Mouse (Mus musculus) heart, adult 2 months (tissue): Measurements from ENCODE around the gene Chit1. TPM values are rescaled to one million over a fixed set of nuclear protein-coding genes. Genes with fewer than 3 reads are reported as not detected.

Experiments
- DNase-seq, 2 experiments: peaks; one replicate each; pipeline ENCODE4 v3.0.0; 2021
- H3K27ac ChIP-seq: fragments of 200-600 bp; 2 replicates; pipeline ENCODE4 v1.8.1; 2022
- H3K27me3 ChIP-seq: fragments of 200-500 bp; 2 replicates; pipeline ENCODE4 v1.6.1; 2012; ENCODE audit warnings: mild to moderate bottlenecking, low read length, inconsistent platforms, mixed read lengths; ENCODE audit not compliant: control insufficient read depth, insufficient read depth
- H3K36me3 ChIP-seq: fragments of 200-500 bp; 2 replicates; pipeline ENCODE4 v1.6.1; 2012; ENCODE audit warnings: low read length, inconsistent platforms; ENCODE audit not compliant: control insufficient read depth, insufficient read depth
- H3K4me1 ChIP-seq: fragments of 200-500 bp; 2 replicates; pipeline ENCODE4 v1.6.1; 2011; ENCODE audit warnings: low read length; ENCODE audit not compliant: control insufficient read depth, insufficient read depth
- H3K4me3 ChIP-seq: fragments of 200-600 bp; 2 replicates; pipeline ENCODE4 v1.8.1; 2022
- H3K79me2 ChIP-seq: fragments of 200-500 bp; replicated peaks from 2 replicates; pipeline ENCODE4 v1.6.1; 2012; ENCODE audit warnings: mild to moderate bottlenecking, inconsistent platforms, low read length, moderate library complexity, mixed read lengths; ENCODE audit not compliant: control insufficient read depth, insufficient read depth
- H3K9ac ChIP-seq: fragments of 200-500 bp; 2 replicates; pipeline ENCODE4 v1.6.1; 2012; ENCODE audit warnings: low read depth, mild to moderate bottlenecking, control low read depth, inconsistent platforms, low read length, mixed read lengths
- CTCF ChIP-seq: fragments of 200-600 bp; IDR thresholded peaks from 2 replicates; pipeline ENCODE4 v1.8.1; 2022; ENCODE audit warnings: antibody characterized with exemption, mild to moderate bottlenecking, moderate library complexity
- EP300 ChIP-seq: fragments of 200-500 bp; IDR thresholded peaks from 2 replicates; pipeline ENCODE4 v1.6.1; 2011; ENCODE audit warnings: low read depth, low read length, control low read depth; ENCODE audit not compliant: insufficient read depth
- POLR2A ChIP-seq: fragments of 200-500 bp; IDR thresholded peaks from 2 replicates; pipeline ENCODE4 v1.6.1; 2011; ENCODE audit warnings: mild to moderate bottlenecking, low read depth, low read length, control low read depth; ENCODE audit not compliant: insufficient read depth
- whole genome bisulfite sequencing: fragments of 180-500 bp; shearing (Covaris S2); methylation state at CpG from one replicate; pipeline ENCODE4 v1.1.7; 2018; 5-methylcytosine and 5-hydroxymethylcytosine counted together
- intact Hi-C: fragments of 180-260 bp; cut with DNase I; formaldehyde crosslinking; loops from one replicate; pipeline ENCODE4 v1.15.1; 2025
- polyA plus RNA-seq: library from polyadenylated mRNA; depleted of rRNA; stranded (reverse); fragments of >200 nt; gene quantifications from 2 replicates; pipeline ENCODE4 v1.2.3, GENCODE M21; 2012
- total RNA-seq, 2 experiments: library from RNA; stranded (reverse); gene quantifications; 2 replicates each; pipeline ENCODE4 v1.2.3; 2021

Chit1 gene
- total and polyA plus RNA-seq, 3 experiments = 0.16 TPM; not detected in 2

DNA sequence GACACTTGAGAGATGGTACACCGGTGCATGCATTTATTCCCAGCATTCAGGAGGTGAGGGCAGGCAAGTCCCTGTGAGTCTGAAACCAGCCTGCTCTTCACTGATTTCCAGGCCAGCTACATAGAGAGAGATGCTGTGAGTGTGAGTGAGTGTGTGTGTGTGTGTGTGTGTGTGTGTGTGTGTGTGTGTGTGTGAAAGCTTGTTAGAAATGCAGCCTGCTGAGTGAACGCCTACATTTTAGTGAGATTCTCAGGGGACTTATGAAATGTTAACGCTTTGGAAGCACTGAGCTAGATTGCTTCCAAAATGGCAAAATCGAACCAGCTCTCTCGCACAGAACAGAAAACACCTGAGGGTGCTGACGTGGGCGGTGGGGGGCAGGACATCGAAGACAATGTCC lies 35.0 kb downstream of the Chit1 start:
- TF ChIP-seq EP300 (no peak), POLR2A (no peak), CTCF (no peak)
- Histone ChIP-seq H3K4me3 (no peak overlapping the region), H3K27me3 (no peaks in the 10 kb centered on the region), H3K4me1 (no peaks in the 10 kb centered on the region), H3K27ac (no peak overlapping the region), H3K9ac (no peak overlapping the region), H3K79me2 (no peaks in the 10 kb centered on the region), H3K36me3 (no peaks in the 10 kb centered on the region)
- DNase-seq = no peak
- WGBS = 71% methylated on average over 8 of the region's 8 CpGs
- intact Hi-C loops = no loop called here

DNA sequence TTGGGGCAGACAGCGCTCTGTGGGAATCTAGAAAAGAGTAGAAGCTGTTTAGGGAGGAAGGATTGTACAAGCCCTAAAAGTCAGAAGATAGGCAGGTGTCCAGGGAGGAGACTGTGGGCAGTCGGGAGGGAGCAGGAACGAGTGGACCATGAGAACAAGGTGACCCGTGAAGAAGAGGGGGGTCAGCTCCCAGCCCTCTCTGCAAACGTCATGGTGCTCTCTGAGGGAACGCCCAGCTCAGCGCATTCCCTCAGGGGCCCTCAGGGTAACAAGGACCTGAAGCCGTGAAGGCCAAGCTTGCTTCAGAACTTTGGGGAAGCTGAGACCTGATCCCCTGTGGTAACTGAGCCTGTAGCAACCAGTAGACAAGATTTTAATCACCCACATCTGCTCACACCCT lies 39.0 kb downstream of the Chit1 start:
- no peaks in the 10 kb centered on the region for H3K4me1 ChIP-seq
- intact Hi-C loops = loop anchor here (2.0 kb wide), 1 partner anchor 53 kb away; no protein-coding TSS in a partner anchor
- no peaks in the 10 kb centered on the region for H3K36me3 ChIP-seq
- no peaks in the 10 kb centered on the region for H3K79me2 ChIP-seq
- no peak for TF ChIP-seq CTCF
- no peak for DNase-seq
- H3K27me3 ChIP-seq = no peaks in the 10 kb centered on the region
- no peak overlapping the region for H3K4me3 ChIP-seq
- no peak overlapping the region for H3K9ac ChIP-seq
- WGBS = 68% methylated on average over 8 of the region's 8 CpGs
- H3K27ac ChIP-seq = no peak overlapping the region

DNA sequence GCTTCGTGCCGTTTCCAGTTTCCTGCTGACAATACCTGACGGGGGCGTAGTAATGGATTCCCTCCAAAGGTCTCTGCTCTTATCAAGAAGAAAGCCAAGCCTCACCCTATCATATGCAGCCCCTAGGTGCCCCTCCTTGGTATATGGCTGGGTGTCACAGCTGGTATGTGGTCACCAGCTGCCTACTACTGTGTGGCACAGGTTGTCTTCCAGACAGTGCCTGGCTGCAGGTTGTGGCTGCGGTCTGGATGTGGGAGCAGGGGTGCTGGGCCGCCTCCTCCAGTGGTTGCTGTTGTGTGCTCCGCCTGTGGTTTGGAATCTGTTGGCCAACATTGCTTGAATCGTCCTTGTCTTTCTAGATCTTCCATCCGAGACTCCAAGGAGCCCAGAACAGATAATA lies 39.7 kb downstream of the Chit1 start:
- no peak for TF ChIP-seq POLR2A
- TF ChIP-seq CTCF = no peak
- TF ChIP-seq EP300 = no peak
- DNase-seq = no peak
- Histone ChIP-seq H3K79me2 (no peaks in the 10 kb centered on the region), H3K36me3 (no peaks in the 10 kb centered on the region), H3K27ac (no peak overlapping the region), H3K9ac (no peak overlapping the region), H3K27me3 (no peaks in the 10 kb centered on the region), H3K4me1 (no peaks in the 10 kb centered on the region), H3K4me3 (no peak overlapping the region)
- intact Hi-C loops = loop anchor here (1.0 to 2.0 kb wide), 3 partner anchors 52 to 172 kb away; no protein-coding TSS in a partner anchor
- 89% methylated on average over 9 of the region's 9 CpGs for WGBS

DNA sequence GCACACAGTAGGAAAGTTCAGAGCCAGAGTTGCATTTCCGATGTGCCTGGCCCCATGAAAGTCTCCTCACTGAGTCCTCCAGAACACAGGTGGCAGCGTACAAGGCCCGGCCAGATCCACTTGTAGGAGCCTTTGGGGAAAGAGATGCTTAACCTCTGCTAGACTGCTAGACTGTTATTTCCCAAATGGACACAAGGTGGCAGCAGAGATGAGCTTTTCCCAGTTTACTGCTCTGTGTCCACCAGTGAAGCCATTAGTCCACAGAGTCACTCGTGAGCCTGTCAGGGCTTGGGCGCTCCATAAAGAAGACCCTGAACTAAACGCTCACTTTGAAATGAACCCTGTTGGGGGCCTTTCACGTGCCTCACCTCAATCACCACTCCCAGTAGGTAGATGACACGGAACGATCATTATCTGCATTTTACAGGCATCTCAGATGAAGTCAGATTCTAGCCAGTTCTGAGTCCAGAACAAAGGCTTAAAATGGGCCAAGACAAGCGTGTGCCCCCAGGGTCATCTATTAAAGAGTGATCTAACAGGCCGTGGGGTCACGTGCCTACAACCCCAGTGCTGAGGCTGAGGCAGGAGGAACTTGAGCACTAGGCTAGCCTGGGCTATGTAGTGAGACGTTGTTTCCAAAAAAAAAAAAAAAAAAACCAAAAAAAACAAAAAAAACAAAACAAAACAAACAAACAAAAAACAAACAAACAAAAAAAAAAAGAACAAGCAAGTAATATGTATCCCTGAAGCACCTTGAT lies 40.8 kb downstream of the Chit1 start:
- no peaks in the 10 kb centered on the region for H3K36me3 ChIP-seq
- no peak overlapping the region for H3K9ac ChIP-seq
- H3K27me3 ChIP-seq = no peaks in the 10 kb centered on the region
- peak; percentile 68 to 70 for DNase-seq
- H3K27ac ChIP-seq = no peak overlapping the region
- H3K4me3 ChIP-seq = no peak overlapping the region
- TF ChIP-seq EP300 = peak; percentile 67; the same call in 1 of the 2 replicates
- no peak for TF ChIP-seq POLR2A
- peak; percentile 90 for TF ChIP-seq CTCF
- no peaks in the 10 kb centered on the region for H3K79me2 ChIP-seq
- 29% methylated on average over 13 of the region's 13 CpGs for WGBS
- no peaks in the 10 kb centered on the region for H3K4me1 ChIP-seq
- intact Hi-C loops = loop anchor here (1.0 to 2.0 kb wide), 5 partner anchors 45 to 180 kb away; partner anchors contain the start of gene Ppfia4

DNA sequence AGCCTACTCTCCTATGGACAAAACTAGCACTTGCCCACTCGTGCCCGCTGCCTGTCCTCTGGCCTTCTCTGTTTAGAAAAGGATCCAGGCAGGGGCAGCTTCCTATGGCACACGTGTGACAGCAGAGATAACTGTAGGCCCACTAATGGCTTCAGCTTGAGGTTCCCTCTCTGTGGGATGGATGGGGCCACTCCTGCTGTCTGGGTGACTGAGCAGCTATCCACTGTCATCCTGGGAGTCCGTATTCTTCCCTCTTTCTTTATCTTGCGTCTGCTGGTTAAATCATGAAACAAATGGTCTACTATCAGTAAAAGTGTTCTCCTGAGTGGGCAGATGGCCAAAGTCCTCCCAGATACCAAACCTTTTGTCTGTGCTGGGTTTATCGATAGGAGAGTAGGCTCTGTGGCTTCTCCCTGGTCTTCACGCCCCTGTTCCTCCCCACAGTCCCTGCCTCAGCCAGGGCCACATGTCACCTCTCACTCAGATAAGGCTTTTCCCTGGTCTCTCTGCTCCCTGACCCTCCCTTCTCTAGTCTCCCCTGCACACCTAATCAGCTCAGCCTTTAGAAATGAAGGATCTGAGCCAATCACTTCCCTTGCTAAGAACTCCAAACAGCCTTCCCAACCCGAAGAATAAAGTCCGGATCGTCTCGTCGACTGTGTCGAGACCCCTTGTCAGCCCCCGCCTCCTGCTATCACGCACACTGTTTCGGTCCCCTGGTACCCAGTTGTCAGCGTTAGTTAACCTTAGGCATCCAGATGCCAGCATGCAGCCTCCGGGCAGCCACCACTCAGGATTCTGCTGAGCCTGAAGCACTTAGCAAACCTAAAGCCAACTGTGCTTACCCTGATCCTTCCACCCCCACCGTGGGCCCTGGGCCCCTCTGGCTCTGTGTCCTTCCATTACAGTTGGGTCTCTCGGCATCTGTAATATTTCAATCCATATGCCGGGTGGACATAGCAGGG lies 41.9 kb downstream of the Chit1 start:
- no peaks in the 10 kb centered on the region for H3K79me2 ChIP-seq
- no peaks in the 10 kb centered on the region for H3K4me1 ChIP-seq
- TF ChIP-seq EP300 (no peak), POLR2A (no peak), CTCF (no peak)
- DNase-seq = no peak
- H3K36me3 ChIP-seq = no peaks in the 10 kb centered on the region
- intact Hi-C loops = loop anchor here (1.0 to 2.0 kb wide), 2 partner anchors 44 to 179 kb away; partner anchors contain the start of gene Ppfia4
- no peaks in the 10 kb centered on the region for H3K27me3 ChIP-seq
- no peak overlapping the region for H3K27ac ChIP-seq
- H3K4me3 ChIP-seq = no peak overlapping the region
- no peak overlapping the region for H3K9ac ChIP-seq
- 54% methylated on average over 21 of the region's 21 CpGs for WGBS
